Mouse (Mus musculus) left cerebral cortex, adult 9 months (tissue): ENCODE measurements at regions not wholly inside any gene's neighbourhood (a gene's known extent, or its start where the extent isn't known, plus 50 kb on each side); places are given as distances from the start of the nearest gene placed in this dataset.
A peak's percentile ranks its signal among the peaks of the same experiment; 100 is the strongest.

Experiments used
- DNase-seq, 2 experiments: peaks; one replicate each; pipeline ENCODE4 v3.0.0; 2022; ENCODE audit warnings: low spot score in 2 of 2

- no peak for DNase-seq
These were observed 229.4 kb upstream of the Ano5 start for GRCm38 (mm10) chr7:51281470-51281869.

DNA sequence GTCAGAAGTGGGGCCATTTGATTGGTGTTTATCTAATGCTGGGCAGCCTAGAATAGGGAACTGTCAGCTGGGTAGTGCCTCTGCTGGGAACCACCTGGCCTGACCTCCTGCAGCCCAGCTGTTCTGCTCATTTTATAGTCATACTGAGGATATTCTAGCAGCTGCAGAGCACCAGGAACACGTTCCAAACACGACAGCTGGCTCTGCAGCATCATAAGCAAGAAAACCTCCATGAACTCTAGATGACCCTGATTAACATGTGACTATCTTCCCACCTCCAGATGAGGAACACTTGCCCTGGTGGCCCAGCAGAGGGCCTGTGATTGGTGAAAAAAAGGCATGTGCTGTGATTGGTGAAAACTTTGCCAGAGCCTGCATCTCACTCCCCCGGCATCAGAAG lies 210.6 kb upstream of the Ano5 start:
- DNase-seq, result no peak

- DNase-seq, result no peak
These were observed 203.1 kb upstream of the Ano5 start for GRCm38 (mm10) chr7:51307757-51308156.

DNA sequence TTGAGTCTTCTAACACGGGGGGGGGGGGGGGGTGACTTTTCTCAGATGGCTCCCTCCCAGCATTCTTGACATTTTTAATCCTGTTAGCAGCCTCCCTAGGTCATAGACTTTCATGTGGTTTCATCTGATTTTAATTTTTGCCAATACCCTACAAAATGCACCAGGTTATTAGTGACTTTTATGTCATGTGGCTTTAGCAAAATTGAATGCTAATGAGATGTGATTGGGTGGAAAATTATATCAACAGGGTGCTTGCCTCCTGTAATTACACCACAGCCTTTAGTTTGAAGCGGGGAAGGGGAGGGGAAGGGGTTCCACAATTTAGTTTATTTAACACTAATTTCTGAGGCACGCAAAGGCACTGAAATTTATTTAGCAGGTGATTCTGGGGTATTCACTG lies 200.6 kb upstream of the Ano5 start:
- no peak for DNase-seq

DNA sequence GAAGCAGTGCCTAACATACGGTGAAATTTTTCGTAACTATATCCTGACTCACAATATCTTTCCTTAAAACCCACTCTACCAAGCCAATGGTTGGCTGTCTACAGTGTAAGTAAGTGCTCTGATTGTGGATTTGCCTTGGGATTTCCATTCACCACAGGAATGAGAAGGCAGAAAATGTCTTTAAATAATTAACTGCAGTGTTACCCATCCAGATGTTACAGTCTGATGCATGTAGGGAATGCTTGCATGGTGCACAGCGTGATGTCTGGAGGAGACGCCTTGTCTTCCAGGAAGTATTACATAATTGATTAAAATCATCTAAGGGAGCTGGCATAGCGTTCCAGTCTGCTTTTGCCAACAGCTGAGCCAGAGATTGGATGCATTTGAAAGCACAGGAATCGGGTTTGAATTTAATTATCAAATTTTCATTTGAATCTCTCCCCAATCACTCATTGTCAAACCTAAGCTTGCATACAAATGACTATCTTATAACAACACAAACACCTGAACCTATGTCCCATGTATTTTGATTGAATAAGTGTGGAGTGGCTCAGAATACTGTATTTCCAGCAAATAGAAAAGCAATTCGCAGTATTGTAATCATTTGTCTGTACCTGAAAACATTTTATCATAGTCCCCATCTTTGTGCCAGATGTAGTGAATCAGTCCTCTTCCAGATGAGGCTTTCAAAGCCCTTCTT lies 170.8 kb upstream of the Ano5 start:
- DNase-seq, result no peak

DNA sequence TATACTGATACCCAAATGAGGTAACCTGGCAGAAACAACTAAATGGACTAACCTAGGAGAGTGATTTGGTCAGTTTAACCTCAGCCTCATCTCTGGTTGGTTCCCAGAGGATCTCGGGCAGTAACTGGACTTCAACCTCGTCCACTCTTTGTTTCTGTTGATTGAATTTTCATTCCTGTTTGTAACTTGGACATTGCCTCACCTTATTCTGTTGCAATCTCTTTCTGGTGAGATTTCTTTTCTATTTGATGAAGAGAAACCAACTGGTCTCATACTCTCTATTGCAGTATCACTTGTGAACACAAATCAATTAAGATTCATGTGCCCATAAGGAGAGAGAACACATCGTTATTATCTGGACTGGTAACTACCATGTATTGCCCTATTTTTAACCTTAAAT lies 163.3 kb upstream of the Ano5 start:
- no peak for DNase-seq

- DNase-seq, result peak; percentile 51 to 54
These were observed 150.7 kb upstream of the Ano5 start for GRCm38 (mm10) chr7:51360134-51360533.

GRCm38 (mm10) chr7:51377584-51377983 lies 133.2 kb upstream of the Ano5 start:
- no peak for DNase-seq
